Mouse (Mus musculus): ENCODE results near the gene Enpp5. TPM values are rescaled to one million over a fixed set of nuclear protein-coding genes. Genes with fewer than 3 reads are reported as not detected.

The Enpp5 gene
- total and polyA plus RNA-seq, 3 experiments, result not detected

DNA sequence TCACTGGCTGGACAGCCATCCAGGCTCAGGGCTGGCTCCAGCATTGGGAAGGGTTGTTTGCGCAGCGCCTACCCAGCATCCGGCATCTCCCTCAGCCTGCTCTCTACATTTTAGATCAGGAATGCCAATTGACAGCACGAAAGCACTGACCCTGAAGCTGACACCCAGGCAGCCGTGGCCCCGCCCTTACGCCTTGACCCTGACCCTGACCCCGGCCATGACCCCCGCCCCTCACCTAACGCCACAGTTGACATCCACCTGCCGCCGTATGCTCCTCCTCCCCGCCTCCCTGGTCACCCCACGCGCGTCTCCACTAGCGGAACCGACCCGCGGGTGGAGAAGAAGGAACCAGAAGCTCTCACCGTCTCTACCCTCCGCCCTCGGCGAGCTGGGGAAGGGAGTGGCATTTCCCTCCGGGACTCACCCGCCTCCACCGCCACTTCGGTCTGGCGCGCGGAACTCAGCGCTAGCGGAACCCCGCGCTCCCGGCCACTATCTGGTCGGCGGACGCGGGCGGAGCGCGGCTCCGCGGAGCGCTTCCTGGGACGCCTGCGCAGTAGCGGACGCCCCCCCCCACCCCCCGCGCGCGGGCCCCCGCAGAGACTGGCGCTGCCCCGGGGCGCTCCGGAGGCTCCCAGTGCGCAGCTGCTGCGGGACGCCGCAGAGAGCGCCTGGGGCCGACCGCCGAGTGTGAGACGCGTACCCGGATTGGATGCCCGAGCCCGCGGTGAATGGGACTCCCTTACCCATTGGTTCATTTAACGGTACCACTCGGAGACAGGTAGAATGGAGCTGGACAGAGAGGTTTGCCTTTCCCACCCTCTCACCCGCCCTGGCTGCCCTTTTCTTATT, 26.9 kb downstream of the Enpp5 start, which contains the start of gene Enpp4:
Enpp4 (minus strand) TSS at position 523 of the 852 bp plus-strand sequence.
- no peak within 1 kb of the TSS for H3K27ac ChIP-seq (ENCODE audit: insufficient read depth, low read depth)
- peak; percentile 19 for DNase-seq (ENCODE audit: extremely low read depth)
- no peaks in the 10 kb centered on the region for H3K79me2 ChIP-seq (replicated peaks; ENCODE audit: control insufficient read depth, extremely low read depth, insufficient read depth, poor library complexity, severe bottlenecking)
- peaks cover 75% of the 10 kb centered on the region for H3K27me3 ChIP-seq (replicated peaks)
- peak within 1 kb of the TSS; percentile 63 for H3K4me2 ChIP-seq (ENCODE audit: insufficient read depth, low read depth, poor library complexity, severe bottlenecking)
- dilution Hi-C loops (cut with MboI; ENCODE audit: extremely low pct_ligation_motif_present, extremely low pct_unique_long_range_greater_than_20kb, low sequenced_read_pairs), result no loop called here
- H3K36me3 ChIP-seq (replicated peaks in 1 of 2; ENCODE audit: control insufficient read depth in 1 of 2, insufficient read depth in 1 of 2, low read length in 1 of 2), result no peaks in the 10 kb centered on the region
- peak within 1 kb of the TSS in 2 of 3 experiments; percentile 44 to 66 for H3K4me3 ChIP-seq (replicated peaks in 1 of 3; ENCODE audit: low read depth in 2 of 3, low read length in 2 of 3, poor library complexity in 1 of 3)
- no peaks in the 10 kb centered on the region for H3K9me3 ChIP-seq (replicated peaks; ENCODE audit: low read length)
- in situ Hi-C loops (cut with MboI; ENCODE audit: low pct_ligation_motif_present, low pct_unique_long_range_greater_than_20kb, low sequenced_read_pairs), result no loop called here
- TF ChIP-seq HCFC1 (IDR thresholded peaks at IDR 0.05; ENCODE audit: low read depth, low read length) (peak; percentile 70), RCOR1 (conservative IDR thresholded peaks at IDR 0.05; ENCODE audit: low read depth, low read length) (no peak), NRF1 (IDR thresholded peaks at IDR 0.05; ENCODE audit: low read depth, low read length) (peak; percentile 77), MEF2A (IDR thresholded peaks at IDR 0.05; ENCODE audit: borderline replicate concordance, low read depth, low read length) (no peak)
- peak within 1 kb of the TSS; percentile 16 for H3K9ac ChIP-seq (ENCODE audit: insufficient read depth, low read depth)
- H3K4me1 ChIP-seq (ENCODE audit: control insufficient read depth in 1 of 2, insufficient read depth in 2 of 2), result peaks cover 0 to 3% of the 10 kb centered on the region in 2 experiments; a peak in 2 of 4 replicates

DNA sequence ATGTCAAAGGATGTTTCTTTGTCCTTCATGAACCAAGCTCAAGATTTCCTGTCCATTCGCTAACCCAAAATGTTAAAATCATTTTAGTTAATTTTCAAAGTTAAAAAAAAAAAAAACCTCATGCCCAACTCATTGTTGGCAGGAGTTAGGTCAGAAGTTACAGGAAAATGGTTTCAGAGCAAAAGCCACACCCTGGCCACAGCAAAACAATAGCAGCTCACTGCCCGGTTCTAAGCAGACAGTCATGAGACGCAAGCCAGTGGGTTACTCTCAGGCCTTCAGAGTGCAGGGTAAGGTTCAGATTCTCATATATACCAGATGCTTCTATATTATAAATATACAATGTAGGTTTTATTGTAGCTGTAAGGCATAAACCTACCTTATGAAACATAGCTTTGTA, 29.7 kb downstream of the Enpp5 start:
- TF ChIP-seq ELF1 (IDR thresholded peaks at IDR 0.05; ENCODE audit: low read depth, low read length) (no peak), HCFC1 (IDR thresholded peaks at IDR 0.05; ENCODE audit: low read depth, low read length) (no peak), POLR2A (IDR thresholded peaks at IDR 0.05; ENCODE audit: low read depth, low read length) (no peak), ZC3H11A (IDR thresholded peaks at IDR 0.05; ENCODE audit: low read depth, low read length) (no peak), GABPA (IDR thresholded peaks at IDR 0.05; ENCODE audit: insufficient replicate concordance, low read depth, low read length) (no peak), CTCF (conservative IDR thresholded peaks at IDR 0.05 in 1 of 2, IDR thresholded peaks at IDR 0.05 in 1 of 2; ENCODE audit: low read depth in 2 of 2, low read length in 2 of 2) (no peak), UBTF (IDR thresholded peaks at IDR 0.05; ENCODE audit: low read depth, low read length) (no peak), MAZ (IDR thresholded peaks at IDR 0.05; ENCODE audit: low read depth, low read length) (no peak), USF2 (conservative IDR thresholded peaks at IDR 0.05; ENCODE audit: low read depth, low read length) (no peak), NRF1 (IDR thresholded peaks at IDR 0.05; ENCODE audit: low read depth, low read length) (no peak), POLR2AphosphoS2 (IDR thresholded peaks at IDR 0.05; ENCODE audit: low read depth, low read length) (no peak), MAFK (IDR thresholded peaks at IDR 0.05; ENCODE audit: insufficient replicate concordance, low read length) (no peak), BHLHE40 (IDR thresholded peaks at IDR 0.05; ENCODE audit: low read depth, low read length) (no peak), JUND (conservative IDR thresholded peaks at IDR 0.05; ENCODE audit: low read depth, low read length) (no peak)
- no peak for DNase-seq (ENCODE audit: extremely low read depth)
- Histone ChIP-seq H3K79me2 (replicated peaks; ENCODE audit: control insufficient read depth, extremely low read depth, insufficient read depth, poor library complexity, severe bottlenecking) (no peaks in the 10 kb centered on the region), H3K36me3 (replicated peaks in 1 of 2; ENCODE audit: control insufficient read depth in 1 of 2, insufficient read depth in 1 of 2, low read length in 1 of 2) (no peaks in the 10 kb centered on the region), H3K4me1 (ENCODE audit: control insufficient read depth in 1 of 2, insufficient read depth in 2 of 2) (peaks cover 0 to 3% of the 10 kb centered on the region in 2 experiments; a peak in 2 of 4 replicates), H3K27me3 (replicated peaks) (peaks cover 47% of the 10 kb centered on the region), H3K9ac (ENCODE audit: insufficient read depth, low read depth) (no peak overlapping the region), H3K27ac (ENCODE audit: insufficient read depth, low read depth) (no peak overlapping the region), H3K9me3 (replicated peaks; ENCODE audit: low read length) (no peaks in the 10 kb centered on the region), H3K4me2 (ENCODE audit: insufficient read depth, low read depth, poor library complexity, severe bottlenecking) (no peak overlapping the region), H3K4me3 (replicated peaks in 1 of 3; ENCODE audit: low read depth in 2 of 3, low read length in 2 of 3, poor library complexity in 1 of 3) (no peak overlapping the region)
- in situ Hi-C loops (cut with MboI; ENCODE audit: low pct_ligation_motif_present, low pct_unique_long_range_greater_than_20kb, low sequenced_read_pairs) (no loop called here), dilution Hi-C loops (cut with MboI; ENCODE audit: extremely low pct_ligation_motif_present, extremely low pct_unique_long_range_greater_than_20kb, low sequenced_read_pairs) (no loop called here)
